Mouse (Mus musculus) cerebellum, adult 2 months (tissue): ENCODE results near the gene A930033H14Rik. TPM values are rescaled to one million over a fixed set of nuclear protein-coding genes. Genes with fewer than 3 reads are reported as not detected.
A peak's percentile ranks its signal among the peaks of the same experiment; 100 is the strongest.

Experiments
- DNase-seq, 2 experiments: peaks; one replicate each; pipeline ENCODE4 v3.0.0; 2021
- H3K27ac ChIP-seq: fragments of 200-500 bp; 2 replicates; pipeline ENCODE4 v1.5.1; 2012; ENCODE audit warnings: low read length, control low read depth, inconsistent platforms; ENCODE audit not compliant: insufficient read depth
- H3K27me3 ChIP-seq: fragments of 200-500 bp; 2 replicates; pipeline ENCODE4 v1.6.1; 2012; ENCODE audit warnings: inconsistent platforms, mild to moderate bottlenecking, low read length, moderate library complexity; ENCODE audit not compliant: control insufficient read depth, insufficient read depth
- H3K4me1 ChIP-seq: fragments of 200-500 bp; 2 replicates; pipeline ENCODE4 v1.6.1; 2011; ENCODE audit warnings: low read length; ENCODE audit not compliant: control insufficient read depth, insufficient read depth
- H3K4me3 ChIP-seq: fragments of 200-500 bp; replicated peaks from 2 replicates; pipeline ENCODE3; 2011; ENCODE audit warnings: mild to moderate bottlenecking, low read depth, low read length, control low read depth; ENCODE audit not compliant: insufficient read depth
- CTCF ChIP-seq: fragments of 200-500 bp; IDR thresholded peaks from 2 replicates; pipeline ENCODE4 v1.5.1; 2011; ENCODE audit warnings: low read depth, mild to moderate bottlenecking, control low read depth, low read length, moderate library complexity, borderline replicate concordance; ENCODE audit not compliant: insufficient read depth
- POLR2A ChIP-seq: fragments of 200-500 bp; IDR thresholded peaks from 2 replicates; pipeline ENCODE4 v1.6.1; 2011; ENCODE audit warnings: low read length, control low read depth, borderline replicate concordance; ENCODE audit not compliant: insufficient read depth
- WGBS: fragments of 180-500 bp; shearing (Covaris S2); methylation state at CpG from one replicate; pipeline ENCODE4 v1.1.7; 2018; 5-methylcytosine and 5-hydroxymethylcytosine counted together
- polyA plus RNA-seq: library from polyadenylated mRNA; depleted of rRNA; stranded (reverse); fragments of >200 nt; gene quantifications from 2 replicates; pipeline ENCODE4 v1.2.3, GENCODE M21; 2012

Gene A930033H14Rik
- polyA plus RNA-seq, 1 experiment: 1.0 TPM

DNA sequence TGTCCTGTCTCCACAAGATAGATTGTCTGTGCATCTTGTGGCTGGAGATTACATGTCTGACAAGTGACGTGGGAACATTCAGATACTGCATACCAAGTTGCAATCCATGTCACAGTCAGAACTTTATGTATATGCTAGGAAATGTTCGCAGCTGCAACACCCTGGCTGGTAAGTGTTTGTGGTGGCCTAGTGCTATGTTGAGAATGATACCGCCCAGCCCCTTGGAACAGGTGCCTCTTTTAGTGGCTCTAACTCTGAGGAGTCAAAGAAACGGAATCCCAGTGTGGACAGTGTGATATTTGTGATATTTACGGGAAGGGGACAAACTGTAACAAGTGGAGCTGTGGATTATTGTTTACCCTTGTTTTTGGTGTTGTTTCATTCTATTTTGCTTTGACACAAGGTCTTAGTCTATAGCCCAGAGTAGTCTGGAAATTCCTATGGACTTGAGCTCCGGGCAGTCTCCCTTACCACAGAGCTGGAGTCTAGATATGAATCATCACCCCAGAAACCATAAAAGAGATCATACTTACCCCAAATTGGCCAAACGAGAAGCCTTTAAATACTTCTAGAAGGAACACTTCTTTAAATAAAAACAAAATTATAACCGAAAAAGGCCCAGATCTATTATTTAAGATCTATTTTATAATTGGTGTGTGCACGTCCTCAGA lies 25.0 kb downstream of the A930033H14Rik start:
- no peak overlapping the region for H3K27ac ChIP-seq
- no peak for DNase-seq
- no peaks in the 10 kb centered on the region for H3K27me3 ChIP-seq
- WGBS: 87% methylated on average over 9 of the region's 9 CpGs
- TF ChIP-seq POLR2A (no peak), CTCF (no peak)
- H3K4me1 ChIP-seq: no peaks in the 10 kb centered on the region
- no peak overlapping the region for H3K4me3 ChIP-seq

- no peak overlapping the region for H3K27ac ChIP-seq
- 15% methylated on average over 21 of the region's 21 CpGs for WGBS
- peak; percentile 67 to 68 for DNase-seq
- H3K4me1 ChIP-seq: no peaks in the 10 kb centered on the region
- TF ChIP-seq CTCF (peak; percentile 68; the same call in 1 of the 2 replicates), POLR2A (no peak)
- no peaks in the 10 kb centered on the region for H3K27me3 ChIP-seq
- H3K4me3 ChIP-seq: peak overlapping the region; percentile 60
Observed at GRCm38 (mm10) chr10:69185894-69186893, 26.7 kb downstream of the A930033H14Rik start.

- no peaks in the 10 kb centered on the region for H3K27me3 ChIP-seq
- 78% methylated on average over 4 of the region's 4 CpGs for WGBS
- no peak for DNase-seq
- no peak overlapping the region for H3K27ac ChIP-seq
- no peak for TF ChIP-seq POLR2A
- no peak for TF ChIP-seq CTCF
- H3K4me3 ChIP-seq: no peak overlapping the region
- H3K4me1 ChIP-seq: no peaks in the 10 kb centered on the region
Observed at GRCm38 (mm10) chr10:69185431-69185830, 27.5 kb downstream of the A930033H14Rik start.

- H3K4me3 ChIP-seq: no peak overlapping the region
- TF ChIP-seq POLR2A (no peak), CTCF (no peak)
- 98% methylated on average over 4 of the region's 4 CpGs for WGBS
- H3K27ac ChIP-seq: no peak overlapping the region
- no peaks in the 10 kb centered on the region for H3K27me3 ChIP-seq
- H3K4me1 ChIP-seq: no peaks in the 10 kb centered on the region
- DNase-seq: no peak
Observed at GRCm38 (mm10) chr10:69184903-69185302, 28.0 kb downstream of the A930033H14Rik start.

- no peak overlapping the region for H3K27ac ChIP-seq
- DNase-seq: no peak
- TF ChIP-seq CTCF (no peak), POLR2A (no peak)
- WGBS: 77% methylated on average over 3 of the region's 3 CpGs
- no peaks in the 10 kb centered on the region for H3K27me3 ChIP-seq
- H3K4me3 ChIP-seq: no peak overlapping the region
- H3K4me1 ChIP-seq: no peaks in the 10 kb centered on the region
Observed at GRCm38 (mm10) chr10:69180997-69181396, 31.9 kb downstream of the A930033H14Rik start.

- no peak overlapping the region for H3K4me3 ChIP-seq
- H3K4me1 ChIP-seq: no peaks in the 10 kb centered on the region
- 95% methylated on average over 1 of the region's 1 CpGs for WGBS
- no peak for DNase-seq
- TF ChIP-seq CTCF (no peak), POLR2A (no peak)
- H3K27ac ChIP-seq: no peak overlapping the region
- no peaks in the 10 kb centered on the region for H3K27me3 ChIP-seq
Observed at GRCm38 (mm10) chr10:69179341-69179740, 33.6 kb downstream of the A930033H14Rik start.

DNA sequence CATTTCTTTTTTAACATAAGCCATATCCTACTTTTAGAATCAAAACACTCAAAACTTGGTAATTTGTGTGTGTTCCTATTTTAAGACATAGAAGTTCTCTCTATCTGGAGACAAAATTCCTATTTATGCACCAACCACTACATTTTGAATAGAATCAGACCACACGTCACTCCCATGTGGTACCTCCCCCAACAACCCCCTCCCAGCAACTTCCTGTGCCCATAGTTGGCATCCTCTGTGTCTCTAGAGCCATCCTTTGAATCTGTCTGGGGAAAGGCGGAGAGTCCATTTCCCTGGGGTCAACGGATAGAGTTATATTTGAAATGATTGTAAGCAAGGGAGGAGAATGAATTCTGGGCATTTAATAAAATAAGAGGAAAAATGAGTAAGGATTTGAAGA lies 36.8 kb downstream of the A930033H14Rik start:
- WGBS: 64% methylated on average over 3 of the region's 3 CpGs
- Histone ChIP-seq H3K4me3 (no peak overlapping the region), H3K27me3 (no peaks in the 10 kb centered on the region), H3K27ac (no peak overlapping the region), H3K4me1 (no peaks in the 10 kb centered on the region)
- DNase-seq: no peak
- TF ChIP-seq CTCF (no peak), POLR2A (no peak)
